Mouse (Mus musculus): ENCODE measurements around the gene Gm14139.
"Not testable (repeated sequence)": the region's sequence is repeated elsewhere in the genome, so short reads cannot be mapped to it uniquely, and the experiment has no call there.

Gene Gm14139

GRCm38 (mm10) chr2:150181570-150181999 is at the start of gene Gm14139:
Gene Gm14139, plus strand, starts transcription at chr2:150181755.
- not testable (repeated sequence) for DNase-seq

- not testable (repeated sequence) for DNase-seq
Observed at GRCm38 (mm10) chr2:150132002-150132401, 49.6 kb upstream of the Gm14139 start.

GRCm38 (mm10) chr2:150132773-150133172 is 48.8 kb upstream of the Gm14139 start:
- no peak for DNase-seq

- peak; percentile 87 to 92 for DNase-seq
Observed at GRCm38 (mm10) chr2:150136435-150136897, 45.1 kb upstream of the Gm14139 start, which contains the start of gene Zfp120. Gene Zfp120, minus strand, starts transcription at chr2:150136708.

GRCm38 (mm10) chr2:150166703-150167102 is 14.9 kb upstream of the Gm14139 start:
- DNase-seq = no peak

- no peak for DNase-seq
Observed at GRCm38 (mm10) chr2:150173833-150174232, 7.7 kb upstream of the Gm14139 start.

GRCm38 (mm10) chr2:150179579-150179978 is 2.0 kb upstream of the Gm14139 start, which contains the start of gene Gm10770:
Gene Gm10770, minus strand, starts transcription at chr2:150179679.
- DNase-seq = not testable (repeated sequence)

GRCm38 (mm10) chr2:150181046-150181445 is 509 bp upstream of the Gm14139 start:
- DNase-seq = not testable (repeated sequence)

GRCm38 (mm10) chr2:150217600-150218362 is 36.2 kb downstream of the Gm14139 start, which contains the start of gene Zfp937:
Gene Zfp937, plus strand, starts transcription at chr2:150218073.
- DNase-seq = peak; percentile 79 to 87

GRCm38 (mm10) chr2:150218363-150218725 is 36.8 kb downstream of the Gm14139 start:
- not testable (repeated sequence) for DNase-seq

- not testable (repeated sequence) for DNase-seq
Observed at GRCm38 (mm10) chr2:150223263-150223662, 41.7 kb downstream of the Gm14139 start.
